Mouse (Mus musculus) fat pad, adult 2 months (tissue): Measurements from ENCODE around the gene Prl5a1.

Experiments
- DNase-seq: peaks from one replicate; pipeline ENCODE4 v3.0.0-alpha.2; 2011; ENCODE audit warnings: low read depth, low spot score; ENCODE audit errors: extremely low read depth

Gene Prl5a1

GRCm38 (mm10) chr13:28142184-28142583 is at the start of gene Prl5a1:
Prl5a1 (plus strand) TSS chr13:28142484.
- no peak for DNase-seq

- DNase-seq = no peak
Measured at GRCm38 (mm10) chr13:28096161-28096560, 46.1 kb upstream of the Prl5a1 start.

GRCm38 (mm10) chr13:28108536-28108935 is 33.7 kb upstream of the Prl5a1 start:
- DNase-seq = no peak

- no peak for DNase-seq
Measured at GRCm38 (mm10) chr13:28132781-28133180, 9.5 kb upstream of the Prl5a1 start.

GRCm38 (mm10) chr13:28135790-28136189 is 6.5 kb upstream of the Prl5a1 start:
- no peak for DNase-seq
